Mouse (Mus musculus) heart, embryonic 14.5 days (tissue): ENCODE measurements at regions not wholly inside any gene's neighbourhood (a gene's known extent, or its start where the extent isn't known, plus 50 kb on each side); places are given as distances from the start of the nearest gene placed in this dataset.

Experiments
- ATAC-seq: fragments of 200-750 bp; cut with Nextera tagmentation; 2 replicates; pipeline ENCODE4 v1.8.0; 2017; ENCODE audit warnings: low read depth, moderate TSS enrichment; ENCODE audit not compliant: insufficient number of reproducible peaks, insufficient read depth, low FRiP score
- H3K27ac ChIP-seq, 2 experiments: fragments of 200-500 bp in 1 of 2; fragments of 300-500 bp in 1 of 2; sonication (generic) in 1 of 2; replicated peaks in 1 of 2; 2 replicates each; pipeline ENCODE4 v1.5.1; 2012 to 2014; ENCODE audit warnings: low read depth in 2 of 2, low read length in 2 of 2, control low read depth in 1 of 2, mild to moderate bottlenecking in 1 of 2, mixed read lengths in 1 of 2; ENCODE audit not compliant: control insufficient read depth in 1 of 2, insufficient read depth in 1 of 2
- H3K27me3 ChIP-seq: fragments of 300-500 bp; sonication (generic); 2 replicates; pipeline ENCODE4 v1.6.1; 2014; ENCODE audit warnings: mild to moderate bottlenecking, low read length, control low read depth; ENCODE audit not compliant: control insufficient read depth, insufficient read depth
- H3K36me3 ChIP-seq: fragments of 300-500 bp; sonication (generic); 2 replicates; pipeline ENCODE4 v1.6.1; 2014; ENCODE audit warnings: mild to moderate bottlenecking, control low read depth, low read length, mixed read lengths; ENCODE audit not compliant: control insufficient read depth, insufficient read depth
- H3K4me1 ChIP-seq, 2 experiments: fragments of 200-500 bp in 1 of 2; fragments of 300-500 bp in 1 of 2; sonication (generic) in 1 of 2; 2 replicates each; pipeline ENCODE4 v1.6.1; 2012 to 2014; ENCODE audit warnings: low read length in 2 of 2, control low read depth in 1 of 2, mixed read lengths in 1 of 2; ENCODE audit not compliant: control insufficient read depth in 2 of 2, insufficient read depth in 2 of 2
- H3K4me2 ChIP-seq: fragments of 300-500 bp; sonication (generic); 2 replicates; pipeline ENCODE4 v1.6.1; 2014; ENCODE audit warnings: mild to moderate bottlenecking, low read length
- H3K4me3 ChIP-seq, 2 experiments: fragments of 200-500 bp in 1 of 2; fragments of 300-500 bp in 1 of 2; sonication (generic) in 1 of 2; 2 replicates each; pipeline ENCODE4 v1.5.1; 2012 to 2014; ENCODE audit warnings: low read length in 2 of 2, mild to moderate bottlenecking in 2 of 2, control low read depth in 1 of 2, low read depth in 1 of 2, moderate library complexity in 1 of 2; ENCODE audit not compliant: control insufficient read depth in 1 of 2, insufficient read depth in 1 of 2
- H3K9ac ChIP-seq: fragments of 300-500 bp; sonication (generic); 2 replicates; pipeline ENCODE4 v1.6.1; 2014; ENCODE audit warnings: mild to moderate bottlenecking, low read length
- H3K9me3 ChIP-seq: fragments of 300-500 bp; sonication (generic); 2 replicates; pipeline ENCODE4 v1.6.1; 2016; ENCODE audit warnings: low read length, control low read depth; ENCODE audit not compliant: control insufficient read depth
- WGBS: fragments of 180-500 bp; shearing (Covaris S2); extraction: QIAGEN DNeasy Blood & Tissue Kit; methylation state at CpG from one replicate; pipeline ENCODE4 v1.1.7; 2014; 5-methylcytosine and 5-hydroxymethylcytosine counted together

DNA sequence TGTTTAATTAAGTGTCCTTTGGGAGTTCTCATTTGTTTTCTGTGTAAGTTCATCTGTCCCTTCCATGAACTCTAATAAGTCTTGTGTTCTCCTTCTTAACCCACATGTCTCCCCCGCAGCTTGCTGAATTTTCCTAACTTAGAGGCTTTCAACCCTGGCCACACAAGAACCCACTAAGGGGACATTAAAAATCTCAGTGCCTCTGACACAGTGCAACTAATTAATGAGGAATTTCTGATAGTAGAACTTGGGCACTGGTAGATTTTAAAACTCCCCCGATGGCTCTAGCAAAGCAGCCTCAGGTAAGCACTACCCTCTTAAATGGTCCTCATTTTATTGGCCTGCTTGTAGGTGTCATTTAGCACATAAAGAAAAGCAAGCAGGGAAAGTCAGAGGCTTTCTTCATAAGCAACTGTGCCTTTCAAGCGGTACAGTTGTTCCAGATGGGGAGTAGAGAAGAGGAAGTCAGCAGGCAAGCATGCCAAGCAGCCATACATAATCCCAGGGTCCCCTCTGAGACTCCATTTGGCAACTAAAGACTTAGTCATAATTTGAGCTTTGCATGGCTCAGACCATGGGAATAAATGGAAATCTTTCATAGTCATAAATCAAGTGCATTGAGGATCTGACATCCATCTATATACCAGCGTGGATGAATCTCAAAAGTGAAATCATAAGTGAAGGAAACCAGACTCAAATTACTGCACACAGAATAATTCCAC, 117.7 kb upstream of the Slc24a3 start:
- Histone ChIP-seq H3K9me3 (no peaks in the 10 kb centered on the region), H3K27me3 (no peaks in the 10 kb centered on the region), H3K4me2 (no peak overlapping the region), H3K36me3 (no peaks in the 10 kb centered on the region), H3K4me3 (no peak overlapping the region), H3K4me1 (no peaks in the 10 kb centered on the region), H3K9ac (no peak overlapping the region), H3K27ac (no peak overlapping the region)
- 86% methylated on average over 4 of the region's 4 CpGs for WGBS
- no peak for ATAC-seq

DNA sequence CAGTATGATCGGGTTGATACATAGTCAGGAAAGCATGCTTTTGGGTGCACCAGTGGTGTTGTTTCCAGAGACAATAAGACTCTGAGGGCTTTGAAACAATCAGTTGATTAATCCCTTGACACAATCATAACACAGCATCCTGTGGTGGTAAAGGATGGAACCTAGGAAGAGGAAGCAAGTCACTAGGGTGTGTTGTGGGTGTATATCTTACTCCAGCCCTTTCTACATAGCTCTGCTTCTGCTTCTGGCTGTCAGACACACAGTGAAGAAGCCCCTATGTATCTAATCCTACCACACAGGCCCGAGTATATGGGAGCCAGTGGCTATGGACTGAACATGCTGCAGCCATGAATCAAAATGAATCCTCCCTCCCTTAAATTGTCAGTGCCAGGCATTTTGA, 115.1 kb upstream of the Slc24a3 start:
- Histone ChIP-seq H3K4me3 (no peak overlapping the region), H3K4me1 (peaks cover 0 to 2% of the 10 kb centered on the region in 2 experiments; a peak in 1 of 4 replicates), H3K27ac (no peak overlapping the region), H3K27me3 (no peaks in the 10 kb centered on the region), H3K9me3 (no peaks in the 10 kb centered on the region), H3K36me3 (no peaks in the 10 kb centered on the region), H3K4me2 (no peak overlapping the region), H3K9ac (no peak overlapping the region)
- no peak for ATAC-seq
- whole genome bisulfite sequencing, result 76% methylated on average over 2 of the region's 2 CpGs

DNA sequence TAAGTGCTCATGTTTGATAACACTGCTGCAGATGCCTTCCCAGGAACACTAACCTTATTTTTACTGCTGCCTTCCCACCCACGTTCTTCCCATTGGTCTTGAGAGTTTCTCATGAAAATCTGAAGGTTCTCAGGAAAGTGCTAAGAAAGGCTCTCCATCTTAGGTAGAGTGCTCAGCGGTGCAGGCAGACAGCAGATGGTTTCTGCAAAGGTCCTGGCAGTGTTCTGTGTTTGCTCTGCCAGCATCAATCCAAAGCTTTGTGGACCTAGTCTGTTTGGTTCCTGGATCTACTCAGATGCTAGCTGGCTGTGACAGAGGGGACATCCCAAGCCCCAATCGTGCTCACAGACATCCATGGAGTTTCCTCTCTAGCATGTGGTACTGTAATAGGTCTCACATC, 111.3 kb upstream of the Slc24a3 start:
- Histone ChIP-seq H3K4me2 (no peak overlapping the region), H3K9me3 (no peaks in the 10 kb centered on the region)
- WGBS, result 61% methylated on average over 3 of the region's 3 CpGs

DNA sequence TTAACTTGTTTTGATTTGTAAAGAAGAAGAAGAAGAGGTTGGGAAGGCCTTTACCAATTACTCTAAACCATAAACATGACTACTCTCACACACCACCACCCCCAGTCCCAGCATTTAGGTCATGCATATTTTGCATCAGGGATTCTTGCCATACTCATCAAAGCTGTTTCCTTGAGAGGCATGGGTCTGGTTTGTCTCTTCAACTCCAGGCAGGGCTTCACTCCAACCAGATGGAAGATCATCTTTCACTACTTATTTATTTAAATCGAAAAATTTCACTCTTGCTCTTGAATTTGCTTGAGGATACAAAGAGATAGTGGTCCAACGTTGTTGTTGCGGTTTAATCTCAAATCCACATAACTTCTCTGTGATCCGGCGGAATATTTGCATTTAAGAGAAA, 110.8 kb upstream of the Slc24a3 start:
- Histone ChIP-seq H3K9me3 (no peaks in the 10 kb centered on the region), H3K4me3 (no peak overlapping the region), H3K27ac (no peak overlapping the region), H3K9ac (no peak overlapping the region), H3K36me3 (no peaks in the 10 kb centered on the region), H3K4me1 (peaks cover 0 to 4% of the 10 kb centered on the region in 2 experiments; a peak in 1 of 4 replicates), H3K4me2 (no peak overlapping the region), H3K27me3 (no peaks in the 10 kb centered on the region)
- ATAC-seq, result no peak
- WGBS, result 53% methylated on average over 5 of the region's 5 CpGs

More for the DNA sequence above, 111.3 kb upstream of the Slc24a3 start:
- H3K36me3 ChIP-seq, result no peaks in the 10 kb centered on the region
- H3K4me1 ChIP-seq, result peaks cover 0 to 4% of the 10 kb centered on the region in 2 experiments; a peak in 1 of 4 replicates
- no peak overlapping the region for H3K4me3 ChIP-seq
- no peak overlapping the region for H3K9ac ChIP-seq
- no peak overlapping the region for H3K27ac ChIP-seq
- H3K27me3 ChIP-seq, result no peaks in the 10 kb centered on the region
- ATAC-seq, result no peak

DNA sequence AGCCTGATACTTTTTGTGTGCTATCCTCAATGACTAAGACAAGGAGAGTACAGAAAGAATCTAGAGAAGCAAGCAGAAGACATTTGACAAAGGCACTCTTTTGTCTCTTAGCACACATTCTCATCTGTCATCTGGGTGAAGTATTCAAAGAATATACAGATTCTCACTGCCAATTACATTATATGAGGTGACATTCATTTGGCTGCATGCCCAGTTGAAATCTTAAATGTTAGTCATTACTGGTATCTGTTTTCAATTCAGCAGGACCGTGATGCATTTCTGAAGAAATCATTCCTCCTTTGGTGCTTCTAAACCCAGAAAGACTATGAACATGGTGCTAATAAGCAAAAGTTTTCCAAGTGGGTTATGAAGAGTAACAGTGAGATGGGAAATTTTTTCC, 97.6 kb upstream of the Slc24a3 start:
- H3K9ac ChIP-seq, result no peak overlapping the region
- H3K4me3 ChIP-seq, result no peak overlapping the region
- no peaks in the 10 kb centered on the region for H3K36me3 ChIP-seq
- no peak overlapping the region for H3K4me2 ChIP-seq
- no peak overlapping the region for H3K27ac ChIP-seq
- no peaks in the 10 kb centered on the region for H3K4me1 ChIP-seq
- H3K27me3 ChIP-seq, result no peaks in the 10 kb centered on the region
- no peak for ATAC-seq
- WGBS, result 40% methylated on average over 1 of the region's 1 CpGs
- no peaks in the 10 kb centered on the region for H3K9me3 ChIP-seq

DNA sequence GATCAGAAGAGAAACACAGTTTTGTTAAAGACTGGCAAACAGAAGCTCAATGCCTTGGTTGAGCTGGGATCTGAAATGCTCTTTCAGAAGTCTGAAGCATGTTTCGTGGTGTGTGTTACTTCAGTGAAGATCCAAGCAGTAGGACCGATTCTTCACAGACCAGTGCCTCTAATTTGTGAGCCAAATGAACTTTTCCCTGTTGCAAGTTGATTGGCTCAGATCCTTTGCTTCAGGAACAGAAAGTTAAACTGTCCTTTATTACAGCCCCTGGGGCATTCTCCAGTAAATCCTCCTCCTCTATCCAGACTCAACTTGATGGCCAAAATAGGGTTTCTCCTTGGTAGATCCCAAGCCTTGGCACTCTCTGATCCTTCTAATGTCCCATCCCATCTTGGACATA, 85.6 kb upstream of the Slc24a3 start:
- Histone ChIP-seq H3K4me1 (no peaks in the 10 kb centered on the region), H3K27ac (no peak overlapping the region), H3K4me3 (no peak overlapping the region), H3K9me3 (no peaks in the 10 kb centered on the region), H3K4me2 (no peak overlapping the region), H3K36me3 (no peaks in the 10 kb centered on the region), H3K27me3 (no peaks in the 10 kb centered on the region), H3K9ac (no peak overlapping the region)
- no peak for ATAC-seq
- WGBS, result 86% methylated on average over 2 of the region's 2 CpGs

DNA sequence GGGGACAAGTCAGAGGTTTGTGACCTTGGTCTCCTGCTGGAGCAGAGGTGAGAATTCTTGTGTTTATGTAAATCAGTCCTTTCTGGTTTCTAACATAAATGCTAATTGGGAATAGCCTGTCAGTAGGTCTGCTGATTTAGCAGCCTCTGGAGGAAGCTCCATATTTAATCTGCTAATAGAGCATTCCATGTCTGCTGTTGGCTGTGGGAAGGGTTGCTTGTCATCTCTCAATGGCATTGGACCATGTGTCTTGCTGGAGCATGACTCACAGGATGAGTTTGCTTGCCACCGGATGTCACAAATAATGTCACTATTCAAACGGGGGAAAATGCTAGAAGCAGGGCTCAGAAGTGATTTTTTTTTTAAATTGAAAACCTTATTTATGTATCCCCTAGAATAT, 82.9 kb upstream of the Slc24a3 start:
- H3K4me3 ChIP-seq, result no peak overlapping the region
- no peak overlapping the region for H3K9ac ChIP-seq
- H3K4me1 ChIP-seq, result no peaks in the 10 kb centered on the region
- no peaks in the 10 kb centered on the region for H3K9me3 ChIP-seq
- no peaks in the 10 kb centered on the region for H3K36me3 ChIP-seq
- H3K27ac ChIP-seq, result no peak overlapping the region
- no peak overlapping the region for H3K4me2 ChIP-seq
- WGBS, result 62% methylated on average over 2 of the region's 2 CpGs
- ATAC-seq, result no peak
- H3K27me3 ChIP-seq, result no peaks in the 10 kb centered on the region

DNA sequence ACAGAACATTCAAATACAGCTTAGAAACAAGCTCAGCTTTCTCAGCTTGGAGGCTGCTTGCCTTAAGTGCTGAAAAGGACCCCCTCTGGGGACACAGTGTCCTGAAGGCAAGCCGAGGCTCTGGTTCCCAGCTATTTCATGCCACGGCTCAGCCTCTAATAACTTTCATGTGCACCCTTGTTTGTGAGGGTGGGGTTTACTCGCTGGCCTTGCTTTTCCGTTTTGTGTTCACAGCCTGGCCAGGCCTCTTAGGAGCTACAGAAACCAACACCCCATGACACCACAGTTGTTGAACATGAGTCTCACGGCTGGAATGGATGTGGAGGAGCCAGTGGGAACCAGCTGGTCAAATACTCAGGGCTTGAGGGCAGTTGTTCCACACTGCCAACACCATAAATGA, 81.4 kb upstream of the Slc24a3 start:
- Histone ChIP-seq H3K4me2 (no peak overlapping the region), H3K4me3 (no peak overlapping the region), H3K4me1 (no peaks in the 10 kb centered on the region), H3K27me3 (no peaks in the 10 kb centered on the region), H3K9ac (no peak overlapping the region), H3K27ac (no peak overlapping the region), H3K36me3 (no peaks in the 10 kb centered on the region), H3K9me3 (no peaks in the 10 kb centered on the region)
- no peak for ATAC-seq
- WGBS, result 66% methylated on average over 5 of the region's 5 CpGs
